Mouse (Mus musculus): ENCODE results near the gene Tomm6. TPM values are rescaled to one million over a fixed set of nuclear protein-coding genes. Genes with fewer than 3 reads are reported as not detected.

Tomm6 gene
- total and polyA plus RNA-seq, 2 experiments from 2014 or later = 158 to 343 TPM

GRCm38 (mm10) chr17:47695337-47695710, 7.1 kb upstream of the Tomm6 start:
- peaks cover 9% of the 10 kb centered on the region for H3K36me3 ChIP-seq (ENCODE audit: insufficient read depth, low read length)
- H3K9ac ChIP-seq (replicated peaks; ENCODE audit: low read length) = peak overlapping the region; percentile 75
- H3K4me1 ChIP-seq (ENCODE audit: insufficient read depth, low read length) = 0 out of 2 replicates have a peak, but pooled peaks cover 7% of the 10 kb centered on the region
- under 1% methylated on average over 22 of the region's 23 CpGs for WGBS
- no peak for TF ChIP-seq CTCF (IDR thresholded peaks at IDR 0.05; ENCODE audit: low read depth)
- ATAC-seq = no peak; the same call in 1 of the 2 replicates
- peak overlapping the region; percentile 84 for H3K27ac ChIP-seq
- H3K4me2 ChIP-seq (ENCODE audit: low read depth, low read length) = peak overlapping the region; percentile 84
- DNase-seq (ENCODE audit: low spot score) = peak; percentile 23
- H3K27me3 ChIP-seq (ENCODE audit: insufficient read depth, low read length) = no peaks in the 10 kb centered on the region
- peak overlapping the region; percentile 57 for H3K4me3 ChIP-seq (ENCODE audit: low read length)
- H3K9me3 ChIP-seq (ENCODE audit: low read length) = no peaks in the 10 kb centered on the region

GRCm38 (mm10) chr17:47694503-47695336, 6.5 kb upstream of the Tomm6 start, which contains the start of gene Prickle4:
Gene Prickle4, minus strand, starts transcription at chr17:47694736.
- TF ChIP-seq CTCF (IDR thresholded peaks at IDR 0.05; ENCODE audit: low read depth) = peak; percentile 76
- Histone ChIP-seq H3K27me3 (ENCODE audit: insufficient read depth, low read length) (no peaks in the 10 kb centered on the region), H3K36me3 (ENCODE audit: insufficient read depth, low read length) (peaks cover 8% of the 10 kb centered on the region; the same call in 1 of the 2 replicates), H3K4me1 (ENCODE audit: insufficient read depth, low read length) (peaks cover 9% of the 10 kb centered on the region; the same call in 1 of the 2 replicates), H3K4me2 (ENCODE audit: low read depth, low read length) (peak within 1 kb of the TSS; percentile 84), H3K9ac (replicated peaks; ENCODE audit: low read length) (peak within 1 kb of the TSS; percentile 75), H3K9me3 (ENCODE audit: low read length) (no peaks in the 10 kb centered on the region), H3K4me3 (ENCODE audit: low read length) (peak within 1 kb of the TSS; percentile 57), H3K27ac (peak within 1 kb of the TSS; percentile 84)
- ATAC-seq = peak; percentile 96
- peak; percentile 98 for DNase-seq (ENCODE audit: low spot score)
- 1% methylated on average over 68 of the region's 82 CpGs for WGBS

- Histone ChIP-seq H3K4me1 (ENCODE audit: insufficient read depth, low read length) (peaks cover 11% of the 10 kb centered on the region; the same call in 1 of the 2 replicates), H3K9me3 (ENCODE audit: low read length) (no peaks in the 10 kb centered on the region), H3K27ac (peak within 1 kb of the TSS; percentile 84), H3K4me3 (ENCODE audit: low read length) (peak within 1 kb of the TSS; percentile 57), H3K27me3 (ENCODE audit: insufficient read depth, low read length) (no peaks in the 10 kb centered on the region), H3K36me3 (ENCODE audit: insufficient read depth, low read length) (peaks cover 4% of the 10 kb centered on the region; the same call in 1 of the 2 replicates), H3K9ac (replicated peaks; ENCODE audit: low read length) (peak within 1 kb of the TSS; percentile 75), H3K4me2 (ENCODE audit: low read depth, low read length) (peak within 1 kb of the TSS; percentile 84)
- WGBS = 3% methylated on average over 3 of the region's 3 CpGs
- 0 out of 2 replicates have a peak, but pooled peaks have one; percentile 24 for TF ChIP-seq CTCF (IDR thresholded peaks at IDR 0.05; ENCODE audit: low read depth)
- ATAC-seq (no peak), DNase-seq (ENCODE audit: low spot score) (no peak)
Measured at GRCm38 (mm10) chr17:47694442-47694502, 6.1 kb upstream of the Tomm6 start, which contains the start of gene Gm21981. Gene Gm21981, minus strand, starts transcription at chr17:47694455.

- DNase-seq (ENCODE audit: low spot score) (no peak), ATAC-seq (peak; percentile 0; the same call in 1 of the 2 replicates)
- WGBS = 33% methylated on average over 13 of the region's 13 CpGs
- H3K9ac ChIP-seq (replicated peaks; ENCODE audit: low read length) = peak overlapping the region; percentile 75
- no peak; the same call in 1 of the 2 replicates for TF ChIP-seq CTCF (IDR thresholded peaks at IDR 0.05; ENCODE audit: low read depth)
- H3K4me3 ChIP-seq (ENCODE audit: low read length) = peak overlapping the region; percentile 57
- peak overlapping the region; percentile 84 for H3K4me2 ChIP-seq (ENCODE audit: low read depth, low read length)
- H3K27me3 ChIP-seq (ENCODE audit: insufficient read depth, low read length) = no peaks in the 10 kb centered on the region
- peak overlapping the region; percentile 84 for H3K27ac ChIP-seq
- H3K9me3 ChIP-seq (ENCODE audit: low read length) = no peaks in the 10 kb centered on the region
- peaks cover 11% of the 10 kb centered on the region; the same call in 1 of the 2 replicates for H3K4me1 ChIP-seq (ENCODE audit: insufficient read depth, low read length)
- peaks cover under 1% of the 10 kb centered on the region; the same call in 1 of the 2 replicates for H3K36me3 ChIP-seq (ENCODE audit: insufficient read depth, low read length)
Measured at GRCm38 (mm10) chr17:47693671-47694441, 5.7 kb upstream of the Tomm6 start.

GRCm38 (mm10) chr17:47691650-47692049, 3.5 kb upstream of the Tomm6 start:
- ATAC-seq (no peak), DNase-seq (ENCODE audit: low spot score) (no peak)
- H3K4me2 ChIP-seq (ENCODE audit: low read depth, low read length) = no peak overlapping the region
- H3K9ac ChIP-seq (replicated peaks; ENCODE audit: low read length) = no peak overlapping the region
- H3K36me3 ChIP-seq (ENCODE audit: insufficient read depth, low read length) = no peaks in the 10 kb centered on the region
- no peak for TF ChIP-seq CTCF (IDR thresholded peaks at IDR 0.05; ENCODE audit: low read depth)
- H3K4me3 ChIP-seq (ENCODE audit: low read length) = no peak overlapping the region
- WGBS = 81% methylated on average over 3 of the region's 3 CpGs
- H3K27me3 ChIP-seq (ENCODE audit: insufficient read depth, low read length) = no peaks in the 10 kb centered on the region
- H3K4me1 ChIP-seq (ENCODE audit: insufficient read depth, low read length) = peaks cover 18% of the 10 kb centered on the region
- H3K27ac ChIP-seq = no peak overlapping the region
- H3K9me3 ChIP-seq (ENCODE audit: low read length) = no peaks in the 10 kb centered on the region

- Histone ChIP-seq H3K27ac (no peak overlapping the region), H3K4me2 (ENCODE audit: low read depth, low read length) (peak overlapping the region; percentile 92), H3K4me1 (ENCODE audit: insufficient read depth, low read length) (peaks cover 18% of the 10 kb centered on the region), H3K4me3 (ENCODE audit: low read length) (peak overlapping the region; percentile 58; the same call in 1 of the 2 replicates), H3K27me3 (ENCODE audit: insufficient read depth, low read length) (no peaks in the 10 kb centered on the region), H3K9ac (replicated peaks; ENCODE audit: low read length) (peak overlapping the region; percentile 84; the same call in 1 of the 2 replicates), H3K9me3 (ENCODE audit: low read length) (no peaks in the 10 kb centered on the region), H3K36me3 (ENCODE audit: insufficient read depth, low read length) (peaks cover 8% of the 10 kb centered on the region; the same call in 1 of the 2 replicates)
- DNase-seq (ENCODE audit: low spot score) = no peak
- no peak for TF ChIP-seq CTCF (IDR thresholded peaks at IDR 0.05; ENCODE audit: low read depth)
- WGBS = 76% methylated on average over 8 of the region's 8 CpGs
- ATAC-seq = no peak
Measured at GRCm38 (mm10) chr17:47689894-47690293, 1.7 kb upstream of the Tomm6 start.

Data from hindbrain, postnatal 0 days (tissue).